Mouse (Mus musculus) heart, adult 2 months (tissue): ENCODE results near the gene Ube2n.

Experiments
- CTCF ChIP-seq: fragments of 200-600 bp; IDR thresholded peaks from 2 replicates; pipeline ENCODE4 v1.8.1; 2022; ENCODE audit warnings: antibody characterized with exemption, mild to moderate bottlenecking, moderate library complexity
- EP300 ChIP-seq: fragments of 200-500 bp; IDR thresholded peaks from 2 replicates; pipeline ENCODE4 v1.6.1; 2011; ENCODE audit warnings: low read depth, low read length, control low read depth; ENCODE audit not compliant: insufficient read depth

DNA sequence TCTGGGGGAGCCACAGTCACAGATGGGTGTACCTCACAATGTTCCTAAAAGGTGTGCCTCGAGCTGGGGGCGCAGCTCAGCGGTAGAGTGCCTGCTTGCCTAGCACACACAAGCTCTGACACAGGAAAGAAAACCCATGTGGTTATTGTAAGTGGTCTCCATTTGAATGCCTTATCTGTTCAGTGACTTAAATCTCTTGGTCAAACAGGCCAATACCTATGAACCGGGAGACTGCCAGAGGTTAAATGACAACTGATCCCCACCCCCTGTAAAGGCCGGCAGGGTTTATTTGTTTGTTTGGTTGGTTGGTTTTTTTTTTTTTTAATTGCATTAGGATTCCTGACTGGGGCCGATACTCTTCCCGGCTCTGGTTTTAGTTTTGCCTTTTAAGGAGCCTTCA is 44.5 kb downstream of the Ube2n start:
- TF ChIP-seq CTCF, result no peak
- TF ChIP-seq EP300, result no peak
